Comparison of ENCODE assay signal across 8 mouse cellular contexts in genomic region chr11:68400021-68400671, GRCm38 (mm10). TPM values are rescaled to one million over a fixed set of nuclear protein-coding genes. Genes with fewer than 3 reads are reported as not detected.
DNase-seq lines count a peak whose midpoint lies in the region; ATAC-seq and TF ChIP-seq lines count a peak whose summit lies in the region.

No protein-coding gene starts in this region.

- H3K9me3 ChIP-seq in heart, embryonic 12.5 days (replicated peaks), result no peaks in the 10 kb centered on the region
- no peaks in the 10 kb centered on the region for H3K9me3 ChIP-seq in kidney, embryonic 14.5 days (ENCODE audit: control insufficient read depth, low read length)

- H3K9ac ChIP-seq in heart, embryonic 12.5 days, result peak overlapping the region; percentile 69
- peak overlapping the region; percentile 51 for H3K9ac ChIP-seq in kidney, embryonic 14.5 days (ENCODE audit: low read depth, low read length)

- H3K36me3 ChIP-seq in spleen, adult 2 months (ENCODE audit: control insufficient read depth, insufficient read depth, low read length), result no peaks in the 10 kb centered on the region
- H3K36me3 ChIP-seq in heart, embryonic 12.5 days, result no peaks in the 10 kb centered on the region
- H3K36me3 ChIP-seq in kidney, embryonic 14.5 days (ENCODE audit: control insufficient read depth, insufficient read depth, low read length), result no peaks in the 10 kb centered on the region

- no peak for TF ChIP-seq CTCF in spleen, adult 2 months (IDR thresholded peaks at IDR 0.05; ENCODE audit: extremely low read depth, insufficient read depth, insufficient read length, insufficient replicate concordance)

- H3K4me3 ChIP-seq in spleen, adult 2 months (ENCODE audit: extremely low read depth, insufficient read depth, insufficient read length), result peak overlapping the region; percentile 2; the same call in 1 of the 2 replicates
- H3K4me3 ChIP-seq in heart, embryonic 12.5 days, result peak overlapping the region; percentile 59
- H3K4me3 ChIP-seq in kidney, embryonic 14.5 days (ENCODE audit: low read length), result peak overlapping the region; percentile 48

- 1% methylated on average over 47 of the region's 57 CpGs for WGBS in spleen, adult 2 months
- WGBS in heart, embryonic 12.5 days, result under 1% methylated on average over 56 of the region's 57 CpGs
- WGBS in kidney, embryonic 14.5 days, result under 1% methylated on average over 49 of the region's 57 CpGs

- peaks cover 30% of the 10 kb centered on the region for H3K27me3 ChIP-seq in spleen, adult 2 months (ENCODE audit: control insufficient read depth, insufficient read depth, low read length)
- peaks cover 81% of the 10 kb centered on the region for H3K27me3 ChIP-seq in heart, embryonic 12.5 days (replicated peaks)
- peaks cover 72% of the 10 kb centered on the region for H3K27me3 ChIP-seq in kidney, embryonic 14.5 days (ENCODE audit: control insufficient read depth, insufficient read depth, low read length)

- DNase-seq in spleen, adult 2 months (ENCODE audit: low read depth in 1 of 2, low spot score in 2 of 2), result no peak
- DNase-seq in spleen, adult 12 weeks (ENCODE audit: low spot score), result no peak
- DNase-seq in cerebellum, postnatal 36 days, result peak; percentile 35 to 55
- peak; percentile 51 for DNase-seq in lung, postnatal 36 days
- peak; percentile 18 for DNase-seq in thymus, postnatal 0 days (ENCODE audit: low spot score)
- DNase-seq in frontal cortex, adult 2 months (ENCODE audit: extremely low spot score in 1 of 2, low spot score in 1 of 2), result no peak

- peaks cover 4% of the 10 kb centered on the region for H3K4me1 ChIP-seq in spleen, adult 2 months (ENCODE audit: control insufficient read depth, insufficient read depth, insufficient read length)
- peaks cover 29% of the 10 kb centered on the region for H3K4me1 ChIP-seq in heart, embryonic 12.5 days (replicated peaks)
- peaks cover 8% of the 10 kb centered on the region for H3K4me1 ChIP-seq in kidney, embryonic 14.5 days (ENCODE audit: control insufficient read depth, insufficient read depth, low read length)

- H3K27ac ChIP-seq in spleen, adult 2 months (ENCODE audit: insufficient read depth, low read length), result no peak overlapping the region
- peak overlapping the region; percentile 61; the same call in 1 of the 2 replicates for H3K27ac ChIP-seq in heart, embryonic 12.5 days (ENCODE audit: poor library complexity, severe bottlenecking)
- H3K27ac ChIP-seq in kidney, embryonic 14.5 days (ENCODE audit: low read depth, low read length), result no peak overlapping the region

- H3K4me2 ChIP-seq in heart, embryonic 12.5 days, result peak overlapping the region; percentile 95
- H3K4me2 ChIP-seq in kidney, embryonic 14.5 days (replicated peaks; ENCODE audit: low read depth, low read length), result peak overlapping the region; percentile 98

- ATAC-seq in heart, embryonic 12.5 days (ENCODE audit: insufficient number of reproducible peaks, low FRiP score), result peak; percentile 41
- ATAC-seq in kidney, embryonic 14.5 days (ENCODE audit: low FRiP score, low TSS enrichment), result peak; percentile 76

- TF ChIP-seq POLR2A in spleen, adult 2 months (IDR thresholded peaks at IDR 0.05; ENCODE audit: low read depth, low read length), result no peak

RNA-seq across cellular contexts. Expression of gene Ntn1, which starts 0.5 kb away (rescaled TPM):
- polyA plus RNA-seq in spleen, adult 2 months (2012; rRNA removed), result 3.8 and 5.5 TPM in 2 replicates
- polyA plus RNA-seq in heart, embryonic 12.5 days (2016; fragmentation: Nextera tagmentation; extraction: Ambion mirVana), result 38.6 and 41.9 TPM in 2 replicates
- polyA plus RNA-seq in kidney, embryonic 14.5 days (2014; fragmentation: Nextera tagmentation; extraction: Ambion mirVana), result 8.5 and 10.2 TPM in 2 replicates
- 3.4 and 4.4 TPM in 2 replicates for polyA plus RNA-seq in thymus, postnatal 0 days (2015; fragmentation: Nextera tagmentation; extraction: Ambion mirVana)
- 6.0 and 6.2 TPM in 2 replicates for polyA plus RNA-seq in frontal cortex, adult 2 months (2012; rRNA removed)

RNA-seq across cellular contexts. Expression of gene Pik3r5, which starts 31.8 kb away (rescaled TPM):
- 34.7 and 37.3 TPM in 2 replicates for polyA plus RNA-seq in spleen, adult 2 months (2012; rRNA removed)
- polyA plus RNA-seq in heart, embryonic 12.5 days (2016; fragmentation: Nextera tagmentation; extraction: Ambion mirVana), result 0.14 and 0.21 TPM in 2 replicates
- polyA plus RNA-seq in kidney, embryonic 14.5 days (2014; fragmentation: Nextera tagmentation; extraction: Ambion mirVana), result 0.41 and 1.5 TPM in 2 replicates
- 10.5 and 12.0 TPM in 2 replicates for polyA plus RNA-seq in thymus, postnatal 0 days (2015; fragmentation: Nextera tagmentation; extraction: Ambion mirVana)
- polyA plus RNA-seq in frontal cortex, adult 2 months (2012; rRNA removed), result 1.5 and 2.0 TPM in 2 replicates

Comparison
In these comparisons a context has a peak if more than half of its experiments do, and no peak if none do; other contexts are left out.
1. DNase-seq: peak in cerebellum, postnatal 36 days (2 of 2), lung, postnatal 36 days (single experiment) and thymus, postnatal 0 days (single experiment); none in spleen, adult 2 months (0 of 2), spleen, adult 12 weeks (single experiment) and frontal cortex, adult 2 months (0 of 2).
2. H3K4me3 ChIP-seq: peak in every context shown above with its lines; median percentile 59 in heart, embryonic 12.5 days; 48 in kidney, embryonic 14.5 days; 2 in spleen, adult 2 months.